Mouse (Mus musculus) right cerebral cortex, postnatal 10 days (tissue): ENCODE measurements around the gene Ip6k2.

Experiments used
- DNase-seq, 2 experiments: peaks; one replicate each; pipeline ENCODE4 v3.0.0; 2021; ENCODE audit warnings: low spot score in 2 of 2

Gene Ip6k2

GRCm38 (mm10) chr9:108782836-108783547 is 604 bp upstream of the Ip6k2 start:
- DNase-seq, result no peak

DNA sequence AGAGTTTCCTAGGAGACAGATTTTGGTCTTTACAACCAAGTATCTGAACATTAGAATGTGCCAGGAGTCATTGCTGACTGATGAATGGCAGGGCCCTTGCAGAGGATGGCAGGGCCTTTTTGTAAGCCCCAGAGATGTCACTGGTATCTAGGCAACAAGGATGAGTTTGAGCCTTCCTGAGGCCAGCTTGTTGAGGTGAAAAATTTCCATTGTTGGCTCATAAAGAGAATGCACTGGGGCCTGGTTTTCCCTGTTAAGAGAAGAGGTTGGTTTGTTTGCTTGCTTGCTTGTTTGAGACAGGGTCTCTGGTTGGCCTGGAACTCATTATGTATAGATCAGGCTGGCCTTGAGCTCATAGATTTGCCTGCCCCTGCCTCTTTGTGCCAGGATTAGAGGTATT is 1.8 kb downstream of the Ip6k2 start:
- no peak for DNase-seq

DNA sequence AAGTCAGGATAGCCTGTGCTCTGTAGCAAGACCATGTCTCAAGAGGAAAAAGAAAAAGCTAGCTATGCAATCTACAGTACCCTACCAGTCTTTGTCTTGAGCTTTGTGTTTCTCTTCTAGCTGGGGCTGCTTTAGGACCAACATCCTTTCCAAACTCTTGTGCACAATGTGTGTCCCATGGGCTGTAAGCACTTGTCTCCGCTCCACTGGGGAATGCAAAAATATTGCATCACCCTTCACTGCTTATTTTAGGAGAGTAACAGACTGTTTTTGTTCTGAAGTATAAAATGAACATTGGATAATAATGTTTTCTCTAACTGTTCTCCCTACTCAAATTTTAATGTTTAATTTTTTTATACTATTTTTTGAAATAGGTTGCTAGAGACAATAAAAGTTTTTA is 2.9 kb downstream of the Ip6k2 start:
- no peak for DNase-seq

DNA sequence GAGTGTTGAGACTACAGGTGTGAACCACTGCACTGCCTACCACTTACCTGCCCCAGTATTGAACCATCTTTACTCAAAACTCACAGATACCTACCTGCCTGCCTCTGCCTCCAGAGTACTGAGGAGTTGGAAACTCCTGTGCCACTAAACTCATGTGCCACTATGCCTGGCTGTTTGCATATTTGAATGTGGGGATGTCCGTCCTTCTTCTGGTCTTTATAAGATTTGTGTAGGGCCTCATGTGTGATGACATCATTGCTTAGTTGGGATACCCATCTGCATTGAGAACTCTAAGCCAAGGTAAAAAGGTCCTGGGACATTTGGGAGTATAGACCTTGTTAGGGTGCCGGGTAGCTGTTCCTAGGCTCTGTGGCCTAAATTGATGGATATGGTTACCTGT is 3.5 kb downstream of the Ip6k2 start:
- no peak for DNase-seq

DNA sequence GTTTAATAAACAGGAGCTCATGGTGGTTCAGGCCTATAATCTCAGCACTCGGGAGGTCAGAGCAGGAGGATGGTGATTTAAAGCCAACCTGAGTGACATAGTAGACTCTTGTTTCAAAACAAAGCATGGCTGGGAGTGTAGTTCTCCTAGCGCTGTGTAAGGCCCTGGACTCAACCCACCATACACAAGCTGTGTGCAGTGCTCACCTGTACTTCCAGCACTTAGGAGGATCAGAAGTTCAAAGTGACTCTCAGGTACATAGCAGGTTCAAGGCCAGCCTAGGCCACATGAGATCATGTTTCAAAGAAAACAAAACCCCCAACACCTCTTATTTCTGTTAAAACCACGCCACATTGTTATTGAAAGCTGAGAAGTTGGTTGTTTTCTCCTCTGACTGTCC is 5.1 kb downstream of the Ip6k2 start:
- DNase-seq, result no peak

DNA sequence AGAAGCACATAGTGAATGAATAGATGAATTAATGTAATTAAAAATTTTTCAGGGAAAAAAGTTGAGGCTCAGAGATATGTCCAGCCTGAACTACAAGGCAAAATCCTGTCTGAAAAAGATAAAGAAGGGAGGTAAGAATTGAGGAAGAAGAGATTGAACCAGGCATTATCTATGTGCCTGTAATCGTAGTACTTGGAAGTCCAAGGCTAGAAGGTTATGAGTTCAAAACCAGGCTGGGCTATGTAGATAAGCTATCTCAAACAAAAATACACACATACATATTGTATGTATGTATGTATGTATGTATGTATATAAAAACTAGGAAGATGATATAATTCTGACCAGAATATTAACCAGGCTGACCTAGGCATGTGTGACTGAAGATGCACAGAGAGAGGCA is 8.7 kb downstream of the Ip6k2 start:
- DNase-seq, result no peak

- no peak for DNase-seq
These were observed 9.1 kb downstream of the Ip6k2 start for GRCm38 (mm10) chr9:108792730-108793129.

DNA sequence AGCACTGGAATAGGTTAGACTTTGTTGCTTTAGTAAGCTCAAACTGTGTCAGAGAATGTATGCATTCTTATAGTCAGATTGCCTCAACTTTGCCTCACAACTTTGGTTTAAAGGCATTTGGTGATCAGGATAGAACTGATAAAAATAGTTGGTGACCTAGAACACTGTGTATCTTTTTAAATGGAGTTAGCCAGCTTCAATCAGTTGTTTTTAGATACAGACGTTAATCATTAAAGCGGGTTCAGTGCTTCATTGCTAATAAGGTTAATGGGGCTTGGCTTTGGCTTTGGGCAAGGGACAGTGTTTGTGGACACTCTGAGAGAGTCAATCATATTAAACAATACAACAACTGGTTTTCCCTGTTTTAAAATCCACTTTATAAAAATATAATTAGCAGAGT is 11.7 kb downstream of the Ip6k2 start:
- DNase-seq, result no peak

- DNase-seq, result no peak
These were observed 12.2 kb downstream of the Ip6k2 start for GRCm38 (mm10) chr9:108795762-108796161.

DNA sequence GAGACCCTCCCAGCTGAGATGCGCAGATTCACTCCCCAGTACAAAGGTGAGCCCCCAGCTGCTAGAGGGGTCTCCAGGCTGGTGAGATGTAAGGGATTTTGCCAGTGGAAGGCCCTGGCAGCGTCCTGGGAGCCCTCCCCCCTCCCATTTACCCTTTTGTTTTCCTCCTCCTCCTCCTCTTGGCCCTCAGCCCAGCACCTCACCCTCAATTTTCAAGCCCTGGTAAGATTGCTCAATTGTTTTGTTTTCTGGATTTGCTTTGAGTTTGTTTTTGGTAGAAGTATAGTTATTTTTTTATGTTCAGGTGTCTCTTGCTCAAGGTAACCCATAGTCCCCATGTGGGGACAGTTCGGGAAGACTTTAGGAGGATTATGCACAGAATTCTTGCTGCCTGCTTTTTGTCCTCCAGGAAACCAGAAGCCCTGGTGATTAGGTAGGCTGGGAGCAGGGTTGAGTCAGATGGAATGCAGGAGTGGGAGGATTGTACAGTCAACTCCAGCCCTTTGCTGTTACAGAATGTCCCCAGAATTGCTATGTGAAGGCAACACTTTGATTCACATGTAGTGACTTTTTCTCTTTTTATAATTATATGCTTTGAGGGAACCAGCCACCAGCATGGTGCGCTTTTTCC is 12.9 kb downstream of the Ip6k2 start:
- DNase-seq, result no peak

DNA sequence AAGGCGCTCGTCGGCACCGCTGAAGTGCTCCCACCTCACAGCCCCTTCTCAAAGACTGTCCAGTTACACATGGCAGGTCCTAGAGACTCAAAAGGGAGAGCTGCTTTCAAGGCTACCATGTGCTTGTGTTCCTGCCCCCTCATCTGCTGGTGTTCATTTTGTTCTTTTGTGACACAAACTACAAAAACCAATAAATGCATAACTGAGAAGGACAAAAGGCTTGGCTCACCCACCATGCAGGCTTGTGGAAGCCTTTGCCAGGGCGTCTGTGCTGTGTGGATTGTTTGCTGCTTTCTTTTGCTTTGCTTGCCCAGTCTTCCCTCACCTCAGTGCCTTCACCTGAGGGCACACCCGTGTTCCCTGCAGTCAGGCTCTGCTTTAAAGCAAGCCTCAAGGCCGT is 13.9 kb downstream of the Ip6k2 start:
- DNase-seq, result no peak

- no peak for DNase-seq
These were observed 15.0 kb downstream of the Ip6k2 start for GRCm38 (mm10) chr9:108798508-108799075.

DNA sequence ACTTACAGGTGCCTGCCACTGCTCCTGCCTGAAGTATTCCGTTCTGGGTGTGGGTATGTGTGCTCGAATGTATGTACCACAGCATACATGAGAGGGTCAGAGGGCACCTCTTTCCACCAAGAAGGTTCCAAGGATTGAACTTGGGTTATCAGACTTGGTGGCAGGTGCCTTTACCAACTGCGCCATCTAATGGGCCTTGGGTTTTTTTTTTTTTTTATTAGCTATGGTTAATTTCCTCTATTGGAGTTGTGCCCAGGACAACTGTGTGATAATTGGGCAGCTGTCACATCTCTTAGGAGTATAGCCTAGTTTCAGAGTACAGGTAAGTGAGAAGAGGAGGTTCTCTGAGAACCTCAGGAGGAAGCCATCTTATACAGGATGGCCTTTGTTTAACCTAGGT is 16.0 kb downstream of the Ip6k2 start:
- DNase-seq, result no peak

- no peak for DNase-seq
These were observed 22.2 kb downstream of the Ip6k2 start for GRCm38 (mm10) chr9:108805768-108806167.

- no peak for DNase-seq
These were observed 22.8 kb downstream of the Ip6k2 start for GRCm38 (mm10) chr9:108806379-108806778.

- no peak for DNase-seq
These were observed 23.2 kb downstream of the Ip6k2 start for GRCm38 (mm10) chr9:108806831-108807230.

DNA sequence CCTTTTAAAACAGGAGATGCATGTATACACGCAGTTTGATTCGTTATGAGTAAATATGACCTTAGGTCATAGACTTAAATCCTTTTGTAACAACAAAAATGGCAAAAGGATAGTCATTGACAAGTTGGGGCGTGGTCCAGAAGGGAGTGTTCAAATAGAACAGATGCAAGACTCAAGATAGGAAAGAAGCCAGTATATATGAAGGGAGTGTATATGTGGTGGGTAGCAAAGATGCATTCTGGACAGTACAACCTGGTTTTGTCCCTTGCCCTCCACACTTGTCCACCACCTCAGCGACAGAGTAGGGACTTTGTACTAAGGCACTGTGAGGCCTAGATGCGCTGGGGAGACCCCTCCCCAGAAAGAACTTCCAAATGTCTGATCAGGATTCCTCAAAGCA is 24.1 kb downstream of the Ip6k2 start:
- no peak for DNase-seq

GRCm38 (mm10) chr9:108808163-108808665 is 24.6 kb downstream of the Ip6k2 start, which contains the start of gene Nckipsd:
Gene Nckipsd (plus strand): TSS chr9:108808368.
- peak; percentile 94 to 97 for DNase-seq

GRCm38 (mm10) chr9:108809188-108809587 is 25.6 kb downstream of the Ip6k2 start:
- DNase-seq, result no peak

DNA sequence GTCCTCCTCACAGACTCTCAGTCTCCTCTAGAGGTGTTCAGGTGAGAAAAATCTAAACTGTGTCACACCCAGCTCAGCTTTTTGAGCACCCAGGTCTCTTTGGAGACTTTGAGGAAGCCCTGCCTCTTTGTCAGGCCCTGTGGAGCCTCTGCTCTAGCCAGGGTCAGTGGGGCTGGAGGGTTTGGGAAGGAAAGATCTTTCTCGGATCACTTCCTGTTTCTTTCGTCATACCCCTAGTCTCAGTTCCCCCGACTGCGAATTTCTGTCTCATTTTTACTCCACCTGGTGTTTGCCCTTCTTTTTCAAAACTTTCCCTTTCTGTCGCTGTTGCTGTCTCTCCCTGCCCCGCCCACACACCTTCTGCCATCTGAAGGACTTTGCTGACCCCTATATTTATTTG is 26.1 kb downstream of the Ip6k2 start:
- no peak for DNase-seq

DNA sequence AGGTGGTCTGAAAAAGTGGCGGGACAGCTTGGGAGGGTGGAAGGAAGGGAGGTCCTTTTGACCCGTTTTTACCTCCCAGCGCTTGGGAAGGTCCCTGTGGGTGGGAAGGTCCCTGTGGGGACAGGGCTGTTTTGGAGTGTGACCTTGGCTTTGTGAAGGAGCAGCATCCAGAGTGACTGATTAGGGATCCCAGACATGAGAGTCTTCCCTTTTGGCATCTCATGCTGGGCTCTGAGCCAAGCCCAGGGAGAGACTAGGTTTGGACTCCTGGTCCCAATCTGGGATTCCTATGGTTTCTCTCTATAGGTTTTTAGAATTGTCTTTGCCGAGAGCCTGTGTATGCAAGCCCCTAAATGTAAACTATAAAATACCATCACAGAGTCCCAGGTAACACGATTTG is 26.9 kb downstream of the Ip6k2 start:
- no peak for DNase-seq

DNA sequence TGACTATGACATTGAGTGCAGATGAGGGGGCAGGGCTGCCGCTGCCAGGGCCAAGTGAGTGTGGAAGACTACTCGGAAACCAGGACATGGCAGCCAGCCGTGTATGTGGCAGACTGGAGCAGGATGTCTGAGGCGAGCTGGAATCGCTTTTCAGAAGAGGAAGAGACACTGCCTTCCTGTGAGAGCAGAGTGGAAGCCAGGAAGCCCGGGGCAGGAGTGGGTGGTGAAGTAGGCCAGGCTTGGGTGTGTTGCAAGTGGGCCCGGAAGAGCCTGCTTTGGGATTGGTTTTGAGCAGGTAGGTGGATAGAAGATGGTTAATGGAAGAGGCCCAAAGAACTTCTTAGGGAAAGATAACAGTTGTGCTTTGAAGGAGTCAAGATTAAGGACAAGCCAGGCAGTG is 32.0 kb downstream of the Ip6k2 start:
- no peak for DNase-seq

DNA sequence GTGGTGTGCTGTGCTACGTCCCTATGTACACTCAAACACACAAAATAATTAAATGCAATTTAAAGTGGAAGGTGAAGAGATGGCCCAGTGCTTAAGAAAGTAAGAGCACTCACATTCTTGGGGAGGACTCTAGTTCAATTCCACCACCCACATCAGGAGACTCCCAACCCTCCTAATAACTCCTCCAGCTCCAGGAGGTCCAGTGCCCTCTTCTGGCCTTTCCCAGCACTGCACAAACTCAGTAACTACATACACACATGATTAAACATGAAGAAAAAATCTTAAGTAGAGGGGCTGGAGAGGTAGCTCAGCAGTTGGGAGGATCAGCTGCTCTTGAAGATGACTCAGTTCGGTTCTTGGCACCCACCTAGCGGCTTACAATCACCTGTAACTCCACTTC is 35.9 kb downstream of the Ip6k2 start:
- peak in 1 of 2 experiments; percentile 76 for DNase-seq
